Mouse (Mus musculus): Measurements from ENCODE around the gene Acap1. TPM values are rescaled to one million over a fixed set of nuclear protein-coding genes. Genes with fewer than 3 reads are reported as not detected.

Gene Acap1
- total RNA-seq, 1 experiment from 2014 or later = 0.30 TPM

GRCm38 (mm10) chr11:69836703-69837576 lies 58.4 kb downstream of the Acap1 start:
- peak; percentile 41 for DNase-seq

GRCm38 (mm10) chr11:69835966-69836335 lies 59.4 kb downstream of the Acap1 start:
- no peak for DNase-seq

GRCm38 (mm10) chr11:69835326-69835965 lies 59.9 kb downstream of the Acap1 start:
- no peak for DNase-seq

GRCm38 (mm10) chr11:69834001-69834549 lies 61.3 kb downstream of the Acap1 start:
- peak; percentile 45 for DNase-seq

- DNase-seq = no peak
Observed at GRCm38 (mm10) chr11:69833554-69833953, 61.8 kb downstream of the Acap1 start.

Small RNAs within 50 kb of the gene (microRNA-seq; reads per million reads assigned to microRNA genes)
- 0 reads per million in 2 experiments for gene Mir6924

Other genes with a start within 250 kb of the Acap1 start
- gene Sox15, start 240.2 kb downstream of the Acap1 start, total RNA-seq (2021) = 0.39 TPM in 1 of 2 replicates, not detected in the other
- 123 and 137 TPM in 2 replicates for gene Mpdu1, start 232.9 kb downstream of the Acap1 start, total RNA-seq (2021)
- 14.2 and 22.6 TPM in 2 replicates for gene Cd68, start 229.4 kb downstream of the Acap1 start, total RNA-seq (2021)
- gene Eif4a1, start 223.1 kb downstream of the Acap1 start, total RNA-seq (2021) = 624 and 654 TPM in 2 replicates
- 91.6 and 91.8 TPM in 2 replicates for gene Senp3, start 213.5 kb downstream of the Acap1 start, total RNA-seq (2021)
- gene Tnfsf13, start 209.8 kb downstream of the Acap1 start, total RNA-seq (2021) = 3.8 and 4.1 TPM in 2 replicates
- 16.6 and 25.6 TPM in 2 replicates for gene Tnfsf12, start 199.7 kb downstream of the Acap1 start, total RNA-seq (2021)
- gene Tnfsfm13, start 199.4 kb downstream of the Acap1 start, total RNA-seq (2021) = 3.8 and 4.6 TPM in 2 replicates
- gene Polr2a, start 136.9 kb downstream of the Acap1 start, total RNA-seq (2021) = 98.5 and 101 TPM in 2 replicates
- not detected in 2 replicates for gene Slc35g3, start 133.6 kb downstream of the Acap1 start, total RNA-seq (2021)
- 39.5 and 65.8 TPM in 2 replicates for gene Zbtb4, start 129.6 kb downstream of the Acap1 start, total RNA-seq (2021)
- 1.8 and 2.4 TPM in 2 replicates for gene Chrnb1, start 99.6 kb downstream of the Acap1 start, total RNA-seq (2021)
- 3.6 and 3.9 TPM in 2 replicates for gene Fgf11, start 93.7 kb downstream of the Acap1 start, total RNA-seq (2021)
- not detected in 2 replicates for gene Tmem102, start 89.9 kb downstream of the Acap1 start, total RNA-seq (2021)
- not detected in 2 replicates for gene Gm39566, start 80.2 kb downstream of the Acap1 start, total RNA-seq (2021)
- gene Spem2, start 77.1 kb downstream of the Acap1 start, total RNA-seq (2021) = not detected in 2 replicates
- gene Spem1, start 73.4 kb downstream of the Acap1 start, total RNA-seq (2021) = not detected in 2 replicates
- gene Nlgn2, start 57.8 kb downstream of the Acap1 start, total RNA-seq (2021) = 18.6 and 19.7 TPM in 2 replicates
- gene Tmem256, start 57.0 kb downstream of the Acap1 start, total RNA-seq (2021) = 149 and 152 TPM in 2 replicates
- gene Plscr3, start 49.2 kb downstream of the Acap1 start, total RNA-seq (2021) = 43.8 and 52.9 TPM in 2 replicates
- gene Tnk1, start 36.8 kb downstream of the Acap1 start, total RNA-seq (2021) = not detected in 2 replicates
- not detected in 2 replicates for gene Tmem95, start 17.5 kb downstream of the Acap1 start, total RNA-seq (2021)
- 4.4 and 4.9 TPM in 2 replicates for gene Kctd11, start 14.1 kb downstream of the Acap1 start, total RNA-seq (2021)
- 1.2 and 2.6 TPM in 2 replicates for gene 2810408A11Rik, start 5.4 kb upstream of the Acap1 start, total RNA-seq (2021)
- 52.4 and 55.5 TPM in 2 replicates for gene Neurl4, start 5.5 kb upstream of the Acap1 start, total RNA-seq (2021)
- 62.5 and 70.2 TPM in 2 replicates for gene Gps2, start 18.3 kb upstream of the Acap1 start, total RNA-seq (2021)
- 542 and 558 TPM in 2 replicates for gene Eif5a, start 26.4 kb upstream of the Acap1 start, total RNA-seq (2021)
- gene Ybx2, start 40.3 kb upstream of the Acap1 start, total RNA-seq (2021) = 14.1 and 14.8 TPM in 2 replicates
- gene Slc2a4, start 52.6 kb upstream of the Acap1 start, total RNA-seq (2021) = 42.6 and 48.6 TPM in 2 replicates
- gene Cldn7, start 69.2 kb upstream of the Acap1 start, total RNA-seq (2021) = 0.52 TPM in 1 of 2 replicates, not detected in the other
- 123 and 141 TPM in 2 replicates for gene Ctdnep1, start 85.6 kb upstream of the Acap1 start, total RNA-seq (2021)
- 71.1 and 76.1 TPM in 2 replicates for gene Elp5, start 87.0 kb upstream of the Acap1 start, total RNA-seq (2021)
- gene Gabarap, start 95.6 kb upstream of the Acap1 start, total RNA-seq (2021) = 406 and 407 TPM in 2 replicates
- gene Phf23, start 100.2 kb upstream of the Acap1 start, total RNA-seq (2021) = 55.7 and 64.6 TPM in 2 replicates
- gene Dvl2, start 105.1 kb upstream of the Acap1 start, total RNA-seq (2021) = 19.6 and 22.3 TPM in 2 replicates
- gene Acadvl, start 119.9 kb upstream of the Acap1 start, total RNA-seq (2021) = 391 and 422 TPM in 2 replicates
- 30.7 and 31.0 TPM in 2 replicates for gene Dlg4, start 121.4 kb upstream of the Acap1 start, total RNA-seq (2021)
- gene Asgr1, start 158.5 kb upstream of the Acap1 start, total RNA-seq (2021) = 0.91 and 3.4 TPM in 2 replicates
- 2.9 and 4.1 TPM in 2 replicates for gene Asgr2, start 197.1 kb upstream of the Acap1 start, total RNA-seq (2021)
- gene Mgl2, start 234.8 kb upstream of the Acap1 start, total RNA-seq (2021) = 2.2 and 2.6 TPM in 2 replicates

Data from adrenal gland, postnatal 25 days (tissue).